Mouse (Mus musculus) heart, embryonic 10.5 days (tissue): ENCODE measurements around the gene Nup188. TPM values are rescaled to one million over a fixed set of nuclear protein-coding genes. Genes with fewer than 3 reads are reported as not detected.

Experiments
- DNase-seq: peaks from one replicate; pipeline ENCODE4 v3.0.0-alpha.2; 2017; ENCODE audit warnings: low spot score
- H3K27ac ChIP-seq: fragments of 300-500 bp; sonication (generic); 2 replicates; pipeline ENCODE4 v1.5.1; 2016; ENCODE audit warnings: mild to moderate bottlenecking
- H3K27me3 ChIP-seq: fragments of 300-500 bp; sonication (generic); 2 replicates; pipeline ENCODE4 v1.6.1; 2016; ENCODE audit warnings: mild to moderate bottlenecking; ENCODE audit not compliant: poor library complexity, insufficient read depth, severe bottlenecking
- H3K36me3 ChIP-seq: fragments of 300-500 bp; sonication (generic); 2 replicates; pipeline ENCODE4 v1.6.1; 2016; ENCODE audit warnings: mild to moderate bottlenecking, moderate library complexity
- H3K4me1 ChIP-seq: fragments of 300-500 bp; sonication (generic); 2 replicates; pipeline ENCODE4 v1.6.1; 2016; ENCODE audit warnings: mild to moderate bottlenecking
- H3K4me3 ChIP-seq: fragments of 300-500 bp; sonication (generic); 2 replicates; pipeline ENCODE4 v1.5.1; 2016; ENCODE audit warnings: mild to moderate bottlenecking, moderate library complexity
- H3K9me3 ChIP-seq: fragments of 300-500 bp; sonication (generic); 2 replicates; pipeline ENCODE4 v1.6.1; 2016; ENCODE audit warnings: mild to moderate bottlenecking, moderate library complexity
- WGBS: fragments of 180-500 bp; shearing (Covaris S2); methylation state at CpG from one replicate; pipeline ENCODE4 v1.1.7; 2016; 5-methylcytosine and 5-hydroxymethylcytosine counted together
- polyA plus RNA-seq: library from polyadenylated mRNA; unstranded; fragments of >200 nt; fragmentation: Nextera tagmentation; extraction: Ambion mirVana; gene quantifications from 2 replicates; pipeline ENCODE4 v1.2.1, GENCODE M21; 2016

Nup188 gene
- 45.2 and 46.5 TPM in 2 replicates for polyA plus RNA-seq

DNA sequence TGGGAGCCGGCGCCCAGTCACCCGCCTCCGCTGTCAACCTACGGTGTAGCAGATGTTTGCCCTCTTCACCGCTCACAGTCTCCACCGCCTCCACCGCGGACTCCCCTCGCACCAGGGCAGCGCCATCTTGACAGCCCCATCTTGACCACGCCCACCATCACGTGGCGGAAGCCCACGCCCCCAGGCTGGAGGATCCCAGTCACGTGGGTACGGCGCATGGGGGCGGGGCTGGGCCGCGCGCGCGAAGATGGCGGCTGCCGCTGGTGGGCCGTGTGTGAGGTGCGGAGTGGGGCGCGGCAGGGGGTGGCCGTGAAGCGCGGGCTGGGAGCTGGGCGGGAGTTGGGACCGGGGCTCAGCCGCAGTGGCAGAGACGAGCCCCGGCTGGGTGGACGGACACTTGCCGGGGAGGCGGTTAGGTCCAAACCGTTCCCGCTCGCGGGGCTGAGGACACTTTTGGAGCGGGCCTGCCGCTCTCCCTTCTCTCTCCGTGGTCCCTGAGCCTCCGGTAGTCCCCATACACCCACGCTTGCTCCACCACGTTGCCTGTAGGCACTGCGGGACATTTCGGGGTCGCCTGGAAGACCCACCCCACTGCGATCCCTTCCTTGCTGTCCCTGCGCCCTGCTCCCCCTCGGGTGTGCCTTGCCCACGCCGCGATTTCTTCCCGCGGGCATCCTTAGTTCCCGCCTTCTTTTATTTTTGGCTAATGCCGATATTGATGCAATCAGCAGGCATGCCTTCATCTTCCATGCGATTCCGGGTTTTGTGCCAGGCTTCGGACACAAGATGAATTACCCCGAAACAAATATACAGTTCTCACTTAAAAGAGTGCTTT lies at the start of gene Nup188, which contains the start of gene Dolk:
Gene Nup188, plus strand, starts transcription at position 206 of the 835 bp plus-strand sequence.
Gene Dolk, minus strand, starts transcription at position 143 of the 835 bp plus-strand sequence.
- DNase-seq: peak; percentile 98
- Histone ChIP-seq H3K27me3 (no peaks in the 10 kb centered on the region), H3K36me3 (peaks cover 23% of the 10 kb centered on the region), H3K4me1 (peaks cover 23% of the 10 kb centered on the region), H3K9me3 (no peaks in the 10 kb centered on the region), H3K4me3 (peak within 1 kb of the TSS; percentile 97), H3K27ac (peak within 1 kb of the TSS; percentile 94)
- WGBS: under 1% methylated on average over 59 of the region's 68 CpGs

DNA sequence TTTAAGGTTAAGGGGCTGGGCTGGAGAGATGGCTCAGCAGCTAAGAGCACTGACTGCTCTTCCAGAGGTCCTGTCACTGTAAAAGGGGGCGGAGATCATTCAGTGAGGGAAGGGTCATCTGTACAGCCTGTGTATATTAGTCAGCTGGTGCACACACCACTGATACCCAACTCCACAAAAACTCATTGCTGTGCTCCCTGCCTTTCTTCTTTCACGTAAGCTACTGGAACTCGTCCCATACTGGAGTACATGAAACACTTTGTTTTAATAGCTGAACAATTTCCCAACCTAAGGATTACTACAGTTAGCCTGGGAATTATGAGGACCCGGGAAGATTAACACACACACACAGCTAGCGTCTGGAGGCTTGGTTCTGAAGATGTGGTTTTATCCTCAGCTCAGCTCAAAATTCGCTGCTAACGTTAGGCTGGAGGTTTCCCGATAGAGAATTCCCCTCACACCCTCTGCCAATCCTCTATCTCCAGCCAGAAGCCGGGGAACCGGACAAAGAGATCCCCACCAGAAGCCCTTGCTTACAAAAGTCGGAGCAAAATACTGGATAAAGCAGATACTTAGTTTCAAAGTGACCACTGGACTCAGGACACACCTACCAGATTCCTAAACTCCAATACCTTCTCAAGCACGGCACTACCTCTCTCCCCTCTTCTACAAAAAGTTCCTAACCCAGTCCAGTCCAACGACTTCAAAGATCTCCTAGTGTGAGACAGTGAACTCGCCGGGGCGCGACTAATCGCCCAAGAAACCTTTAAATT lies 49.6 kb upstream of the Nup188 start:
- H3K4me1 ChIP-seq: peaks cover 42% of the 10 kb centered on the region
- H3K27ac ChIP-seq: peak overlapping the region; percentile 94
- peak overlapping the region; percentile 77 for H3K4me3 ChIP-seq
- peaks cover 21% of the 10 kb centered on the region for H3K36me3 ChIP-seq
- H3K9me3 ChIP-seq: no peaks in the 10 kb centered on the region
- H3K27me3 ChIP-seq: no peaks in the 10 kb centered on the region
- no peak for DNase-seq
- WGBS: 6% methylated on average over 18 of the region's 18 CpGs

DNA sequence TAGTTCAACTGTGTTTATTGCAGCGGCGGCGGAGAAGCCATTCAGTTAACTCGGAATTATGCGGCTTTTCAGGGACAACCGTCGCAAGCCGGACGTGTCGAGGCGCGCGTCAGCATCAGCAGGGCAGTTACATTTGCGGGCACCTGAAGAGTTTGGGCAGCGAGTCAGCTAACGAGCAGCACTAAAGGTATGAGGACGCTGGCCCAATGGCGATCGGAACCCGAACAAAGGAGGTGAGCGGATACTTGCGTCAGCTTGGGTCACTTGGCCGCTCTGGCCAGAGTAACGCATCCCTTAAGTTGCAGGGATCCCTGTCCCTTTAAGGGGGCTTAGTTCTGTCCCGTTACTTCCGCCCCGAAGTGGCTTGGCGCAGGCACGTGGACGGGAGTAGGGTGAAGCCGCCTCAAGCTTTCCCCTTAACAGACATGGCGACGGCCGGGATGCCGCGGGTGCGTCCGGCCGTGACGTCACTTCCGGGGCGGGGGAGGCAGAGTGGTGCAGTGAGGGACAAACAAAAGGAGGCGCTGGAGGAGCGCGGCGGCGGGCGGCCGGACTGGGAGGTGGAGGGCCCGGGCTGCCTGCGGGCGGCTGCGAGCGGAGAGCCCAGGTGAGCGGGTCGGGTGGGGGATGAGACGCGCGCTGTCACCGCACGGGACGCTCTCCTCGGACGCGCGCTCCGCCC lies 48.9 kb upstream of the Nup188 start, which contains the start of gene Lrrc8a:
Gene Lrrc8a, plus strand, starts transcription at position 517 of the 682 bp plus-strand sequence.
- Histone ChIP-seq H3K27me3 (no peaks in the 10 kb centered on the region), H3K27ac (peak within 1 kb of the TSS; percentile 94), H3K36me3 (peaks cover 26% of the 10 kb centered on the region), H3K4me1 (peaks cover 43% of the 10 kb centered on the region), H3K9me3 (no peaks in the 10 kb centered on the region), H3K4me3 (peak within 1 kb of the TSS; percentile 77)
- DNase-seq: peak; percentile 100
- WGBS: under 1% methylated on average over 54 of the region's 67 CpGs

DNA sequence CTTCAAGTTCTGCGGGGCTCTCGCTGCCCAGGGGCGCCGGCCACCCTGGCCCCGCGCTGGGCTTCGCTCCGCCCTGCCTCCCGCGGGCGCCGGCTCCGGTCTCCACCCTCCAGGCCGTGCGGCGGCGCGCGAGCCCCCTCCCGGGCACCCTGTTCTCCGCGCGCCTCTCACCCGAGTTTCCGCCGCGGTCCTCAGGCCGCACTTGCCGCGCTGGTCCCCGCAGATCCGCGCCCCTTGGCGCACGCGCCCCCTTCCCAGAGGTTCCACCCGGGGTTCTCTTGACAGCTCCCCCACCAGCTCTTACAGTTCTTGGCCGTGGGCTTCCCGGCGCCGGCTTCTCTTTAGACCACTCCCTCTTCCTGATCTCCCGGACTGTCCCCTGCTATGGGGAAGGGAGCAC lies 48.3 kb upstream of the Nup188 start:
- DNase-seq: peak; percentile 86
- H3K4me1 ChIP-seq: peaks cover 48% of the 10 kb centered on the region
- under 1% methylated on average over 27 of the region's 42 CpGs for WGBS

DNA sequence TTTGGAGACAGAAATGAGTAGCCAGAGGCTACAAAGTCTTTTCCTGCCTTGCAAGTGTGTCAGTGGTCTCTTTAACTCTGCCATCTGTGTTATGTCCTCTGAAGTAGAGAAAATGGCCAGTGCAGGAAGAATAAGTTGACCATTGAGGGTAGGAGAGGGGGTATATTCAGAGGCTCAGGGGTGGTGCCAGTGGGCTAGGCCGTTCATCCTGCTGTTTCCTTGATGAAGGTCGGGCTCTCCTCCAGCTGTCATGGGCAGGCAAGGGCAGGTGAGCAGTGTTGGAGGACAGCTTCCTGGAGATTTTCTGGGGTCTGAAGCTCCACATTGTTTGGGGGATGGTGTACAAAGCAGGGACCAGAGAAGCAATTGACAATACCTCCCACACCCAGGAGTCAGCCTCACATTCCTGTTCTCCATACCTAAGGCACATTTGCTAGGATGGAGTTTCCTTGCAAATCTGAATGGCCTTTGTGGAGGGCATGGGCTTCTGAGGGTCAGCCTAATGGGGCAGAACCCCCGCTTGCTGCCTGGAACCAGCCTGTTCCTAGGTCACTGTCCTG lies 47.2 kb upstream of the Nup188 start:
- Histone ChIP-seq H3K4me3 (peak overlapping the region; percentile 77), H3K4me1 (peaks cover 51% of the 10 kb centered on the region), H3K9me3 (no peaks in the 10 kb centered on the region), H3K27me3 (no peaks in the 10 kb centered on the region), H3K36me3 (peaks cover 41% of the 10 kb centered on the region), H3K27ac (peak overlapping the region; percentile 94; the same call in 1 of the 2 replicates)
- 71% methylated on average over 3 of the region's 3 CpGs for WGBS
- DNase-seq: no peak

More for the DNA sequence above, 48.3 kb upstream of the Nup188 start:
- Histone ChIP-seq H3K27me3 (no peaks in the 10 kb centered on the region), H3K9me3 (no peaks in the 10 kb centered on the region), H3K27ac (peak overlapping the region; percentile 94), H3K4me3 (peak overlapping the region; percentile 77), H3K36me3 (peaks cover 32% of the 10 kb centered on the region)

DNA sequence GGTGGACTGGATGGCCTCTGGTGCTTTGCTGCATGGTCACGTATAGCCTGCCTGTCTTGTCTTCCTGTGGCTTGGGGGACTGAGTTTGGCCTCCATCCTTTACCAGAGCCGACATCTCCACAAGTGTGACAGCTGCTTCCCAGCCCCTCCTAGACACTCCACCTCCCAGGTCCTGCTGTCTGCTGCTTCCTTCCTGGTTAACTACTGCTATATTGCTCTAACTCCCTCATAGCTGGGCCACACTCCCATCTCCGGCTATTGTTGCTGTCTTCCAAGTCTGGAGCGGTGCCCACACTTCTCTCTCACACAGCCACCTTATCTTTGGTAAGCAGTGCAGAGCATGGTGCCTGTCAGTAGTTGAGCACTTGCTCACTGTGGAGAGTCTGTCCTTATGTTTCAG lies 46.4 kb upstream of the Nup188 start:
- 53% methylated on average over 4 of the region's 4 CpGs for WGBS
- DNase-seq: peak; percentile 78
- no peaks in the 10 kb centered on the region for H3K27me3 ChIP-seq
- no peaks in the 10 kb centered on the region for H3K9me3 ChIP-seq
- peak overlapping the region; percentile 94; the same call in 1 of the 2 replicates for H3K27ac ChIP-seq
- peak overlapping the region; percentile 77; the same call in 1 of the 2 replicates for H3K4me3 ChIP-seq
- H3K36me3 ChIP-seq: peaks cover 49% of the 10 kb centered on the region
- H3K4me1 ChIP-seq: peaks cover 51% of the 10 kb centered on the region

DNA sequence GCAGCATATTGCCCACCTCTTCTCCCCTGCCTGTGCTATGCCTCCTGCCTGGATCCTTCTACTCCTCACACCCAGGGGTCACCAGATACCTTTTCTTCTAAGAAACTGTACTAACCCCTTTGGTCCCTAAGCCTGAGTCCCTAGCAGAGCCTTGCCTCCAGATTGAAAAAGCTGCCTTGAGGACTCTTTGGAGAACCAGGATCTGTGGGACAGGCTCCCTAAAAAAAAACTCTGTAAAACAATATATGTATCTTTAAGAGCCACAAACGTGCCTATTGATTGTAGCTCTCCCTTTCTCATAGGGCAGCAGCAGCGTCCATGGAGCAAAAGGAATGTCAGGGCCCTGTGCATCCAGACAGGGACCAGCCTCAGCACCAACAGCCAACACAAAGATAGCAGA lies 45.9 kb upstream of the Nup188 start, which contains the start of gene Gm28035:
Gene Gm28035, plus strand, starts transcription at position 301 of the 400 bp plus-strand sequence.
- Histone ChIP-seq H3K4me3 (peak within 1 kb of the TSS; percentile 77), H3K9me3 (no peaks in the 10 kb centered on the region), H3K36me3 (peaks cover 53% of the 10 kb centered on the region), H3K4me1 (peaks cover 51% of the 10 kb centered on the region), H3K27ac (peak within 1 kb of the TSS; percentile 94; the same call in 1 of the 2 replicates), H3K27me3 (no peaks in the 10 kb centered on the region)
- no peak for DNase-seq
- 82% methylated on average over 2 of the region's 2 CpGs for WGBS

DNA sequence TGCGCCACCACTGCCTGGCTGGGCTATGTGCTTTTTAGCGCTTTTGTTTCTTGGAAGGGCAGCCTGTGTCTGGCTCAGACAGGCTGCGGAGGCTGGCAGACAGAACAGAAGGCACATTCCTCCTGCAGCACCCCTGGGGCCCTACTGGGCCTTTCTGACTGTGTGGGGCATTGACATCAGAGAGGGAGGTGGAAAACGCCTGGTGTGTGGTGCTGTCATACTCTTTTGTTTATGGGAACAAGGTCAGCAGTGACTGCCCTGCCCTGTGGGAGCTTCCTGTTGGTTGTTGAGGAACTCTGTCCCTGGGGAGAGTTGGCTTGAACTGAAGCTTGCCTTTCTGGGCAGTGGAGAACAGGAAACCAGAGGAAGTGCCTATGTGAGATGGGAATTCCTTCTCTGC lies 43.7 kb upstream of the Nup188 start:
- DNase-seq: no peak
- peaks cover 60% of the 10 kb centered on the region for H3K36me3 ChIP-seq

DNA sequence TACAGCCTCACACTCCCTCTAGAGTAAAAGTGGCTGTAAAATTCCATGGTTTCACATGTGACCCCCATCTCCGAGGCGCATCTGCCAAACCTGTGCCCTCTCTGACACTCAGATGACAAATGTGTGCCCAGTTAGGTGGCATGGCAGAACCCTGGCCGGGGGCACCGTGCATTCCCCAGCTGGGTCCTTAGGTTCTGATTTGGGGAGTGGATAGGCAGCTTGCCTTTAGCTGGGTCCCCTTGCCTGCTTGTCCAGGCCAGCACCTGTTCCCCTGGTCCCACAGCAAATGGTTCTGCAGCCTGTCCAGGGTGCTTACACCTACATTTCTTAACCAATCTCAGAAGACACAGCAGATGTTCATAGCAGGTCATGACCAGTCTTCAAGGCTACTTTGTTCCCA lies 42.8 kb upstream of the Nup188 start:
- no peaks in the 10 kb centered on the region for H3K9me3 ChIP-seq
- peaks cover 69% of the 10 kb centered on the region for H3K36me3 ChIP-seq
- H3K4me3 ChIP-seq: no peak overlapping the region
- no peak for DNase-seq
- H3K4me1 ChIP-seq: peaks cover 42% of the 10 kb centered on the region
- WGBS: 96% methylated on average over 4 of the region's 4 CpGs
- no peaks in the 10 kb centered on the region for H3K27me3 ChIP-seq
- no peak overlapping the region for H3K27ac ChIP-seq

More for the DNA sequence above, 43.7 kb upstream of the Nup188 start:
- H3K27ac ChIP-seq: peak overlapping the region; percentile 49; the same call in 1 of the 2 replicates
- H3K4me3 ChIP-seq: no peak overlapping the region
- H3K9me3 ChIP-seq: no peaks in the 10 kb centered on the region
- H3K4me1 ChIP-seq: peaks cover 42% of the 10 kb centered on the region
- WGBS: 48% methylated on average over 4 of the region's 4 CpGs
- no peaks in the 10 kb centered on the region for H3K27me3 ChIP-seq

DNA sequence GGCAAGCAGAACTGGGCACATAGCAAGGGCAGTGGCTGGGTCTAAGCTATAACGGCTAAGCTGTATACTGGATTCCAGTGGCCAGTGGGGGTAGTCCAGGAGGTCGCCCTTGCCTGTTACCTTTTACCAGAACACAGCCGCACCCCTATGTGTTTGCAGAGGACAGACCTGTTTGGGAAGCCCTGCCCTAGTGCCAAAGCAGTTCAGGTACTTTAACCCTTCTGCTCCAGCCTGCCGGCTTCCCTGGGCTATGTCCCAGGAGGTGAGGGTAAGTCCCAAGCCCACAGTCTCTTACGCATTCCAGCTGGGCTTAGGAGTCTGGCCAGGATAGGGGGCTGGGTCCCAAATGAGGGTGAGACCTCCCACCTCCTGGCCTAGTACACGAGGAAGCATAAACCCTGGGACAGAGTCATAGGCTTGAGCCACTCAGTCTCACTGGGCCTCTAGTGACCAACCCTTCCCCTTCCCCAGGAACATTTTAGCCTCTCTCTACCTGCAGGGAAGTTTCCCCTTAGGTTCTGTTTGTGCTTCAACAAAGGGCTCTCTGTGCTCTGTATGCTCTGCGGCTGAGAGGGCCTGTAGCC lies 41.5 kb upstream of the Nup188 start:
- WGBS: 74% methylated on average over 7 of the region's 7 CpGs
- DNase-seq: no peak
- Histone ChIP-seq H3K27me3 (no peaks in the 10 kb centered on the region), H3K27ac (no peak overlapping the region), H3K4me1 (peaks cover 29% of the 10 kb centered on the region), H3K9me3 (no peaks in the 10 kb centered on the region), H3K4me3 (no peak overlapping the region), H3K36me3 (peaks cover 80% of the 10 kb centered on the region)

DNA sequence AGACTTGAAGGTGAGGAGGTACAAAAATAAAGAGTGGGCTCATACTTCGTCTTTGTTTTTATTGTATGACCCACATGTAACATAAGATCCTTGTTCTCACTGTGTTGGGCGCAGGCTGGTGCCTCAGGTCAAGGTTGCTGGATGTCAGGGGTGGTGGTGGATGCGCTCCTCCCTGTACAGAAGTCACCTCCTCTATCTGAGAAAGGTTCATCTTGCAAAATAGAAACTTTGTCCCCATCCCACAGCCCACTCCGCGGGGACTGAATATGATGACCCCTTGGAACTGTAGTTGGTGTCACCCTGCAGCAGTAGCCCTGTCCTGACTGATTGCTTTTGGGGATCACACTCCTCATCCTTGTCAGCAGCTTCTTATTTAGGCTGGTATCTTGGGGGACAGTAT lies 39.2 kb upstream of the Nup188 start:
- Histone ChIP-seq H3K4me3 (no peak overlapping the region), H3K4me1 (peaks cover 21% of the 10 kb centered on the region), H3K9me3 (no peaks in the 10 kb centered on the region), H3K36me3 (peaks cover 77% of the 10 kb centered on the region), H3K27ac (no peak overlapping the region), H3K27me3 (no peaks in the 10 kb centered on the region)
- WGBS: 91% methylated on average over 5 of the region's 5 CpGs
- no peak for DNase-seq

DNA sequence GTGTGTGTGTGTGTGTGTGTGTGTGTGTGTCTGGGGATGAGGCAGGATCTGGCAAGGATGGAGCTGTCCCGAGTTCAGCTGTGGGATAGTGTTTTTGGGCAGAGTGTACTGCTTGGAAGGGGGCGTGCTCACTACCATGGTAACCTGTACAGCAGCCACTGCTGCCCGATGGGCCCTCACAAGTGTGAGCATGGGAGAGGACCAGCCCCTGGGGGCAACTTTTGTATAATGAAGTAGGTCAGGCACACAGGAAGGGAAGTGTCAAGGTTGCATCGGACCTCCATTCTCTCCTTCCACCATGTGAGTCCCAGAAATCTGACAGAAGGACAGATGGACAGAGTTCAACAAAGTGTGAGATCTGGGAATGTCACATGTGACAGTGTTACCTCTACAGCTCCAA lies 38.5 kb upstream of the Nup188 start:
- Histone ChIP-seq H3K9me3 (no peaks in the 10 kb centered on the region), H3K4me3 (no peak overlapping the region), H3K36me3 (peaks cover 77% of the 10 kb centered on the region), H3K27ac (no peak overlapping the region), H3K27me3 (no peaks in the 10 kb centered on the region), H3K4me1 (peaks cover 23% of the 10 kb centered on the region)
- no peak for DNase-seq
- 82% methylated on average over 4 of the region's 4 CpGs for WGBS
